Mouse (Mus musculus): ENCODE results near the gene Ugt1a10.

- TF ChIP-seq TAL1 (IDR thresholded peaks at IDR 0.05; ENCODE audit: low read length) (no peak), GATA1 (IDR thresholded peaks at IDR 0.05; ENCODE audit: low read length) (no peak)
These were observed 197.9 kb downstream of the Ugt1a10 start for GRCm38 (mm10) chr1:88253106-88253505.

Data from erythroblast, embryonic 14.5 days (primary cell).